Mouse (Mus musculus) cortical plate, adult 2 months (tissue): Measurements from ENCODE around the gene A630001G21Rik. TPM values are rescaled to one million over a fixed set of nuclear protein-coding genes. Genes with fewer than 3 reads are reported as not detected.
"Not testable (repeated sequence)": the region's sequence is repeated elsewhere in the genome, so short reads cannot be mapped to it uniquely, and the experiment has no call there.

ENCODE experiments used
- H3K27ac ChIP-seq: fragments of 200-500 bp; 2 replicates; pipeline ENCODE4 v1.5.1; 2012; ENCODE audit warnings: low read length, control low read depth, inconsistent platforms; ENCODE audit not compliant: insufficient read depth
- H3K4me1 ChIP-seq: fragments of 200-500 bp; 2 replicates; pipeline ENCODE4 v1.6.1; 2011; ENCODE audit warnings: low read length; ENCODE audit not compliant: control insufficient read depth, insufficient read depth
- H3K4me3 ChIP-seq: fragments of 200-500 bp; 2 replicates; pipeline ENCODE4 v1.5.1; 2011; ENCODE audit warnings: mild to moderate bottlenecking, low read length, control low read depth; ENCODE audit not compliant: insufficient read depth
- CTCF ChIP-seq: fragments of 200-500 bp; IDR thresholded peaks from 2 replicates; pipeline ENCODE4 v1.5.1; 2011; ENCODE audit warnings: mild to moderate bottlenecking, control low read depth, low read length; ENCODE audit not compliant: insufficient read depth; ENCODE audit errors: extremely low read depth
- POLR2A ChIP-seq: fragments of 200-500 bp; IDR thresholded peaks from 2 replicates; pipeline ENCODE4 v1.6.1; 2011; ENCODE audit warnings: mild to moderate bottlenecking, low read length, control low read depth; ENCODE audit not compliant: insufficient read depth; ENCODE audit errors: extremely low read depth
- polyA plus RNA-seq: library from polyadenylated mRNA; depleted of rRNA; stranded (reverse); fragments of >200 nt; gene quantifications from 2 replicates; pipeline ENCODE4 v1.2.3, GENCODE M21; 2012; rRNA removed

The A630001G21Rik gene
- polyA plus RNA-seq = 0.94 and 1.2 TPM in 2 replicates

GRCm38 (mm10) chr1:85778436-85778835 lies at the start of gene A630001G21Rik:
Gene A630001G21Rik (minus strand): TSS chr1:85778643.
- Histone ChIP-seq H3K27ac (no peak within 1 kb of the TSS), H3K4me1 (peaks cover 2% of the 10 kb centered on the region; the same call in 1 of the 2 replicates), H3K4me3 (no peak within 1 kb of the TSS)
- no peak for TF ChIP-seq POLR2A

- no peak overlapping the region for H3K4me3 ChIP-seq
- no peak overlapping the region for H3K27ac ChIP-seq
- no peak for TF ChIP-seq POLR2A
- TF ChIP-seq CTCF = no peak
- H3K4me1 ChIP-seq = peaks cover 5% of the 10 kb centered on the region; the same call in 1 of the 2 replicates
Measured at GRCm38 (mm10) chr1:85827166-85827565, 48.7 kb upstream of the A630001G21Rik start.

GRCm38 (mm10) chr1:85824905-85825304 lies 46.5 kb upstream of the A630001G21Rik start:
- Histone ChIP-seq H3K4me3 (no peak overlapping the region), H3K4me1 (peaks cover 9% of the 10 kb centered on the region; the same call in 1 of the 2 replicates), H3K27ac (no peak overlapping the region)
- TF ChIP-seq CTCF = no peak
- TF ChIP-seq POLR2A = no peak

- no peak overlapping the region for H3K27ac ChIP-seq
- TF ChIP-seq CTCF (no peak), POLR2A (no peak)
Measured at GRCm38 (mm10) chr1:85822239-85822638, 43.8 kb upstream of the A630001G21Rik start.

GRCm38 (mm10) chr1:85819695-85820094 lies 41.3 kb upstream of the A630001G21Rik start:
- TF ChIP-seq POLR2A = no peak
- no peak for TF ChIP-seq CTCF
- peaks cover 6% of the 10 kb centered on the region; the same call in 1 of the 2 replicates for H3K4me1 ChIP-seq
- no peak overlapping the region for H3K27ac ChIP-seq
- H3K4me3 ChIP-seq = no peak overlapping the region

More at GRCm38 (mm10) chr1:85822239-85822638, 43.8 kb upstream of the A630001G21Rik start:
- peaks cover 6% of the 10 kb centered on the region; the same call in 1 of the 2 replicates for H3K4me1 ChIP-seq
- H3K4me3 ChIP-seq = no peak overlapping the region

- H3K4me1 ChIP-seq = peaks cover 9% of the 10 kb centered on the region; the same call in 1 of the 2 replicates
- TF ChIP-seq CTCF (no peak), POLR2A (no peak)
- no peak overlapping the region for H3K4me3 ChIP-seq
- H3K27ac ChIP-seq = no peak overlapping the region
Measured at GRCm38 (mm10) chr1:85818121-85818520, 39.7 kb upstream of the A630001G21Rik start.

GRCm38 (mm10) chr1:85814213-85814612 lies 35.8 kb upstream of the A630001G21Rik start:
- not testable (repeated sequence) for H3K4me3 ChIP-seq, H3K4me1 ChIP-seq, H3K27ac ChIP-seq

GRCm38 (mm10) chr1:85810787-85811186 lies 32.3 kb upstream of the A630001G21Rik start:
- H3K27ac ChIP-seq = no peak overlapping the region
- TF ChIP-seq POLR2A = no peak
- no peak for TF ChIP-seq CTCF
- H3K4me3 ChIP-seq = no peak overlapping the region
- peaks cover 8% of the 10 kb centered on the region; the same call in 1 of the 2 replicates for H3K4me1 ChIP-seq

- Histone ChIP-seq H3K4me3 (no peak overlapping the region), H3K4me1 (peaks cover 8% of the 10 kb centered on the region; the same call in 1 of the 2 replicates), H3K27ac (no peak overlapping the region)
- TF ChIP-seq POLR2A = no peak
- no peak for TF ChIP-seq CTCF
Measured at GRCm38 (mm10) chr1:85810343-85810742, 31.9 kb upstream of the A630001G21Rik start.

GRCm38 (mm10) chr1:85809256-85809655 lies 30.8 kb upstream of the A630001G21Rik start:
- Histone ChIP-seq H3K4me3 (no peak overlapping the region), H3K4me1 (peaks cover 8% of the 10 kb centered on the region; the same call in 1 of the 2 replicates), H3K27ac (no peak overlapping the region)
- no peak for TF ChIP-seq POLR2A
- TF ChIP-seq CTCF = no peak
